Mouse (Mus musculus) midbrain, embryonic 16.5 days (tissue): ENCODE results near the gene Yod1. TPM values are rescaled to one million over a fixed set of nuclear protein-coding genes. Genes with fewer than 3 reads are reported as not detected.

Experiments
- ATAC-seq: fragments of 200-750 bp; cut with Nextera tagmentation; 2 replicates; pipeline ENCODE4 v1.8.0; 2017; ENCODE audit warnings: moderate TSS enrichment
- H3K27ac ChIP-seq: fragments of 300-500 bp; sonication (generic); 2 replicates; pipeline ENCODE4 v1.5.1; 2014; ENCODE audit warnings: mild to moderate bottlenecking, low read length, mixed read lengths
- H3K27me3 ChIP-seq: fragments of 300-500 bp; sonication (generic); 2 replicates; pipeline ENCODE4 v1.6.1; 2014; ENCODE audit warnings: low read depth, low read length, mixed read lengths; ENCODE audit not compliant: control insufficient read depth, insufficient read depth
- H3K36me3 ChIP-seq: fragments of 300-500 bp; sonication (generic); 2 replicates; pipeline ENCODE4 v1.6.1; 2014; ENCODE audit warnings: mild to moderate bottlenecking, low read length, moderate library complexity, mixed read lengths; ENCODE audit not compliant: control insufficient read depth, insufficient read depth
- H3K4me1 ChIP-seq: fragments of 300-500 bp; sonication (generic); 2 replicates; pipeline ENCODE4 v1.6.1; 2014; ENCODE audit warnings: mild to moderate bottlenecking, low read length, mixed read lengths; ENCODE audit not compliant: control insufficient read depth, insufficient read depth
- H3K4me2 ChIP-seq: fragments of 300-500 bp; sonication (generic); 2 replicates; pipeline ENCODE4 v1.6.1; 2014; ENCODE audit warnings: mild to moderate bottlenecking, low read length, mixed read lengths
- H3K4me3 ChIP-seq: fragments of 300-500 bp; sonication (generic); 2 replicates; pipeline ENCODE4 v1.5.1; 2014; ENCODE audit warnings: low read depth, mild to moderate bottlenecking, low read length, moderate library complexity, mixed read lengths
- H3K9ac ChIP-seq: fragments of 300-500 bp; sonication (generic); 2 replicates; pipeline ENCODE4 v1.6.1; 2014; ENCODE audit warnings: low read depth, low read length, mixed read lengths
- H3K9me3 ChIP-seq: fragments of 300-500 bp; sonication (generic); replicated peaks from 2 replicates; pipeline ENCODE4 v1.6.1; 2014; ENCODE audit warnings: mild to moderate bottlenecking, low read length, mixed read lengths; ENCODE audit not compliant: control insufficient read depth, poor library complexity, severe bottlenecking
- WGBS: fragments of 180-500 bp; shearing (Covaris S2); extraction: QIAGEN DNeasy Blood & Tissue Kit; methylation state at CpG from one replicate; pipeline ENCODE4 v1.1.7; 2014; 5-methylcytosine and 5-hydroxymethylcytosine counted together
- polyA plus RNA-seq: library from polyadenylated mRNA; unstranded; fragments of >200 nt; fragmentation: Nextera tagmentation; extraction: Ambion mirVana; gene quantifications from 2 replicates; pipeline ENCODE4 v1.2.1, GENCODE M21; 2015

The Yod1 gene
- polyA plus RNA-seq, 1 experiment from 2014 or later, result 15.3 TPM

DNA sequence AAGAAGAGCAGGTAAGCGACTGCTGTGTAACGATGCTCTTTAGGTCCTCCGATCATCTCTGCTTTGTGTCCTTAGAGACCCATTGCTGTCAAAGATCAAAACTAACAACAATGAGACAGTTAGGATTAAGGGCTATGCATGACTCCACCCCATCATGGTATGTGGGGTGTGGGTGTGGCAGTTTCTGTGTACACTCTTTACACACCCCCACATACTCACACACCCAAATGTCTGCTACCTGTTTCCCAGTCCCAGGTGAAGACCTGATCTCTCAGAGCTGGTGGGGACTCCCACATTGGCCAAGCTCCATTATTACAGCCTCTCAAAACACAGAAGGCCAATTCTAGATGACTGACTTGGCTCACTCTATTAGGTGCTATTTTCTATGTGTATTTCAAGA lies 28.5 kb downstream of the Yod1 start:
- H3K27me3 ChIP-seq, result no peaks in the 10 kb centered on the region
- no peak overlapping the region for H3K9ac ChIP-seq
- H3K36me3 ChIP-seq, result no peaks in the 10 kb centered on the region
- H3K27ac ChIP-seq, result no peak overlapping the region
- 92% methylated on average over 3 of the region's 3 CpGs for WGBS
- H3K4me1 ChIP-seq, result no peaks in the 10 kb centered on the region
- no peak overlapping the region for H3K4me2 ChIP-seq
- H3K9me3 ChIP-seq, result no peaks in the 10 kb centered on the region
- ATAC-seq, result no peak
- H3K4me3 ChIP-seq, result no peak overlapping the region

GRCm38 (mm10) chr1:130746819-130747218 lies 29.7 kb downstream of the Yod1 start:
- Histone ChIP-seq H3K27me3 (no peaks in the 10 kb centered on the region), H3K9me3 (no peaks in the 10 kb centered on the region), H3K9ac (no peak overlapping the region), H3K4me1 (no peaks in the 10 kb centered on the region), H3K4me3 (no peak overlapping the region), H3K4me2 (no peak overlapping the region), H3K36me3 (no peaks in the 10 kb centered on the region), H3K27ac (no peak overlapping the region)
- WGBS, result 90% methylated on average over 3 of the region's 3 CpGs
- ATAC-seq, result no peak

DNA sequence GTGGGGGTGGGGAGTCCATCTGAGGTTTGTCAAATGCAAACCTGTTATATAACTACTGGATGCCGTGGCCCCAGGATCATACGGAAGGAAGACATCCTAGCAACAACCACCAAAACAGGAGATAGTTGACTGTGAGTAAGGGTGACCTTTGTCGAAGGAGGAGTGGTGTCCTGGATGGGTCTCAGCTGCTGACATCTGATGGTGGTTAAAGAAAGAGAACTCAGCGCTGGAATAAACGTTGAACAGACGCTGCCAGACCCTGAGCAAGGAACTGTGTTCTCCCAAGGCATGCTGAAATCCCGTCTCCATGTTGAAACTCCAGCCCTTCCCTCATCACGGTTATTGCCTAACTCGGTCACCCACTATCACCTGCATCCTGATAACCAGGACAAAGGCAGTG lies 42.6 kb downstream of the Yod1 start:
- no peak for ATAC-seq
- 87% methylated on average over 9 of the region's 9 CpGs for WGBS

GRCm38 (mm10) chr1:130761597-130761996 lies 44.5 kb downstream of the Yod1 start:
- Histone ChIP-seq H3K27ac (no peak overlapping the region), H3K36me3 (no peaks in the 10 kb centered on the region), H3K4me1 (no peaks in the 10 kb centered on the region), H3K27me3 (no peaks in the 10 kb centered on the region), H3K4me2 (no peak overlapping the region), H3K9ac (no peak overlapping the region), H3K4me3 (no peak overlapping the region), H3K9me3 (no peaks in the 10 kb centered on the region)
- no peak for ATAC-seq
- 72% methylated on average over 1 of the region's 1 CpGs for WGBS

More for the DNA sequence above, 42.6 kb downstream of the Yod1 start:
- Histone ChIP-seq H3K27me3 (no peaks in the 10 kb centered on the region), H3K27ac (no peak overlapping the region), H3K4me1 (no peaks in the 10 kb centered on the region), H3K4me2 (no peak overlapping the region), H3K4me3 (no peak overlapping the region), H3K9ac (no peak overlapping the region), H3K36me3 (no peaks in the 10 kb centered on the region), H3K9me3 (no peaks in the 10 kb centered on the region)

GRCm38 (mm10) chr1:130762045-130762760 lies 45.1 kb downstream of the Yod1 start:
- no peaks in the 10 kb centered on the region for H3K4me1 ChIP-seq
- H3K4me2 ChIP-seq, result no peak overlapping the region
- no peaks in the 10 kb centered on the region for H3K27me3 ChIP-seq
- ATAC-seq, result no peak
- WGBS, result 85% methylated on average over 3 of the region's 3 CpGs
- no peak overlapping the region for H3K4me3 ChIP-seq
- H3K9ac ChIP-seq, result no peak overlapping the region
- no peak overlapping the region for H3K27ac ChIP-seq
- no peaks in the 10 kb centered on the region for H3K36me3 ChIP-seq
- no peaks in the 10 kb centered on the region for H3K9me3 ChIP-seq

- no peak for ATAC-seq
- 87% methylated on average over 12 of the region's 12 CpGs for WGBS
- H3K36me3 ChIP-seq, result no peaks in the 10 kb centered on the region
Observed at GRCm38 (mm10) chr1:130764027-130764461, 46.9 kb downstream of the Yod1 start.

DNA sequence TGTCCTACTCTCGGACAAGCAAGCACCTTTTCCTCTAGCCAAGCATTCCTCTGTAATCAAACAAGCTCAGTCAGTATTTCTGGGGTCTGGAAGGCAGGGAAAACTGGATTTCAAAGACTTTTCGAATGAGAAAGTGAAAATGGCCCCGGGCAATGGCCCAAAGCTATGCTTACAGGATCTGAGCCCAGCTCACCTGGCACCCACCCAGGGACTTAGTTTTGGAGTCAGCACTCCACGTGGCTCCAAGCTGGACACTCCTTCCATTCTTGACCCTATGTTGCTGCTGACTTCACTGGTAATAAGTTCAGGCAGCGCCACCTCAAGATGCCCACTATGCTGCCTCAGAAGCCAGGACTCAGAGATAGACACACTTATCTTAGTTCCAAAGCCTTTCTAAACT lies 49.9 kb downstream of the Yod1 start:
- no peak overlapping the region for H3K4me3 ChIP-seq
- WGBS, result 81% methylated on average over 5 of the region's 5 CpGs
- H3K9me3 ChIP-seq, result no peaks in the 10 kb centered on the region
- no peak overlapping the region for H3K27ac ChIP-seq
- no peak for ATAC-seq
- no peaks in the 10 kb centered on the region for H3K4me1 ChIP-seq
- H3K36me3 ChIP-seq, result no peaks in the 10 kb centered on the region
- H3K27me3 ChIP-seq, result no peaks in the 10 kb centered on the region
- H3K9ac ChIP-seq, result no peak overlapping the region
- H3K4me2 ChIP-seq, result no peak overlapping the region

More at GRCm38 (mm10) chr1:130764027-130764461, 46.9 kb downstream of the Yod1 start:
- H3K9me3 ChIP-seq, result no peaks in the 10 kb centered on the region
- no peaks in the 10 kb centered on the region for H3K4me1 ChIP-seq
- H3K9ac ChIP-seq, result no peak overlapping the region
- no peak overlapping the region for H3K4me2 ChIP-seq
- H3K27ac ChIP-seq, result no peak overlapping the region
- no peak overlapping the region for H3K4me3 ChIP-seq
- H3K27me3 ChIP-seq, result no peaks in the 10 kb centered on the region

- no peaks in the 10 kb centered on the region for H3K36me3 ChIP-seq
- no peak overlapping the region for H3K4me2 ChIP-seq
- WGBS, result 89% methylated on average over 2 of the region's 2 CpGs
- no peaks in the 10 kb centered on the region for H3K27me3 ChIP-seq
- H3K9me3 ChIP-seq, result no peaks in the 10 kb centered on the region
- H3K4me1 ChIP-seq, result no peaks in the 10 kb centered on the region
- H3K27ac ChIP-seq, result no peak overlapping the region
- H3K9ac ChIP-seq, result no peak overlapping the region
- no peak overlapping the region for H3K4me3 ChIP-seq
- ATAC-seq, result no peak
Observed at GRCm38 (mm10) chr1:130769925-130770324, 52.8 kb downstream of the Yod1 start.

GRCm38 (mm10) chr1:130770487-130770886 lies 53.4 kb downstream of the Yod1 start:
- no peaks in the 10 kb centered on the region for H3K36me3 ChIP-seq
- H3K4me3 ChIP-seq, result no peak overlapping the region
- no peak overlapping the region for H3K4me2 ChIP-seq
- no peak overlapping the region for H3K27ac ChIP-seq
- ATAC-seq, result no peak
- H3K9me3 ChIP-seq, result no peaks in the 10 kb centered on the region
- no peaks in the 10 kb centered on the region for H3K4me1 ChIP-seq
- WGBS, result 93% methylated on average over 4 of the region's 4 CpGs
- H3K27me3 ChIP-seq, result no peaks in the 10 kb centered on the region
- no peak overlapping the region for H3K9ac ChIP-seq
